Mouse (Mus musculus) adrenal gland, postnatal 14 days (tissue): ENCODE data around the gene Ccndbp1. TPM values are rescaled to one million over a fixed set of nuclear protein-coding genes. Genes with fewer than 3 reads are reported as not detected.
A peak's percentile ranks its signal among the peaks of the same experiment; 100 is the strongest.
"Not testable (repeated sequence)": the region's sequence is repeated elsewhere in the genome, so short reads cannot be mapped to it uniquely, and the experiment has no call there.

ENCODE experiments used
- DNase-seq: peaks from one replicate; pipeline ENCODE4 v3.0.0; 2021; ENCODE audit warnings: mixed read lengths
- total RNA-seq: library from RNA; stranded (reverse); gene quantifications from 2 replicates; pipeline ENCODE4 v1.2.3, GENCODE M21; 2021

Ccndbp1 gene
- total RNA-seq, 1 experiment from 2014 or later = 39.3 TPM

DNA sequence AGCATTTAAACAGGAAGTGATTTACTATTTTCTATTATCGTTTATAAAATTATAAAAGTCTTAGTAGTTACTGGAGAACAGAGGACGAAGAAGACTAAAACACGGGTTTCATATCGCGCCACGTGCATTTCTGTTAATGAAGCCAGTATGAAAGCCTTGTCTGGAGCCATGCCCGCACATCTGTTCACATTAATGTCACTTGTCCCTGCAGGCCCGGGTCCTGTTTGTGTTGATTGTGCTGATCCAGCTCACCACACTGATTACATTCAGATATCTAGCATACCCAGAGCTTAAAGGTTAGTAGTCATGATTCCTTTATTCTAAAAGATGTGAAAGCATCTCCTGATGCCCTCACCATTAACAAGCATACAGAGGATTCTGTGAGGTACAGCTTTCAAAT lies 9.3 kb upstream of the Ccndbp1 start:
- DNase-seq = no peak

GRCm38 (mm10) chr2:121003586-121003985 lies 4.6 kb upstream of the Ccndbp1 start:
- DNase-seq = peak; percentile 23

- no peak for DNase-seq
These were observed 4.0 kb upstream of the Ccndbp1 start for GRCm38 (mm10) chr2:121004018-121004811.

DNA sequence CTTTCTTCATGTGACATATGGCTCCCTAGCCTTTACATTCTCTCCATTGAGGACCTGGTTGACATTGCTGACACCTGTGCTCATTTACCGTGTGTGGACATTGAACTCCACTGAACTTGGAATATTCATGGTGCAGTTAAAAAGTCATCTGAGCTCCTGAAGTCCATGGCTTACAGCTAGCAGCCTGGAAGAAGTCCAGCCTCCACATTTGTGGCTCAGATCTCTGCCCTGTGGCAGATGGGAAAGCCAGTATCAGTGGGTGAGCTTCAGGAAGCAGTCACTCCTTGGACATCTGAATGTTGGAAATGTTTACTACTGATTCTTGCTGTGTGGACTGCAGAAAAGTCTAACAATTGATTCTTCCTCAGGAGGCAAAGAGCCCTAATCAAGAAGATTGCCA lies 1.2 kb upstream of the Ccndbp1 start:
- no peak for DNase-seq

GRCm38 (mm10) chr2:121008664-121009007 lies 433 bp downstream of the Ccndbp1 start:
- DNase-seq = no peak

DNA sequence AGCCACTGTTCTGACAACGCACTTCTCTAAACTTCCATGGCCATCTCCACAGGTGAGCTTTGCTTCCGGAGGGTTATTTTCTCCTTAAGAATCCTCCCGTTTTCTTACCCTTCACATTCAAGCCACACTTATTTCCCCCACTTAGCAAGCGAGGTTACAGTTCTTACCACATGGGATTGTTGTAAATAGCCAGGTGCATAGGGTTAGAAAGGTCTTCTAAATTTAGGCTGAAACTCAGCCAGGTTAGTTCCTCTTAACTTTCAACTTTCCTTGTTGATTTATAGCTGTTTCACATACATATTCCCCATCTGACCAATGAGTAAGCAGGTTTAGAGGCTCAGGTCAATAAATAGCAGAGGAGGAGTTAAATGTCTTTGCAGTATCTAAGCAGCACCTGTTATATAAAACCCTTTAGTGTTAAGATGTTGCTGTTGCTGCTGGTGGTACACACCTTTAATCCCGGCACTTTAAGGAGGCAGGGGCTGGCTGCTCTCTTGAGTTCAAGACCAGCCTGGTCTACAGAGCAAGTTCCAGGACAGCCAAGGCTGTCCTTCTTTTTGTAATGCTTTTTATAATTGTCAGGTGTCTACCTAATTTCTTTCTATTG lies 971 bp downstream of the Ccndbp1 start:
- DNase-seq = no peak

GRCm38 (mm10) chr2:121012676-121013075 lies 4.5 kb downstream of the Ccndbp1 start:
- DNase-seq = no peak

- DNase-seq = no peak
These were observed 7.3 kb downstream of the Ccndbp1 start for GRCm38 (mm10) chr2:121015507-121015906.

DNA sequence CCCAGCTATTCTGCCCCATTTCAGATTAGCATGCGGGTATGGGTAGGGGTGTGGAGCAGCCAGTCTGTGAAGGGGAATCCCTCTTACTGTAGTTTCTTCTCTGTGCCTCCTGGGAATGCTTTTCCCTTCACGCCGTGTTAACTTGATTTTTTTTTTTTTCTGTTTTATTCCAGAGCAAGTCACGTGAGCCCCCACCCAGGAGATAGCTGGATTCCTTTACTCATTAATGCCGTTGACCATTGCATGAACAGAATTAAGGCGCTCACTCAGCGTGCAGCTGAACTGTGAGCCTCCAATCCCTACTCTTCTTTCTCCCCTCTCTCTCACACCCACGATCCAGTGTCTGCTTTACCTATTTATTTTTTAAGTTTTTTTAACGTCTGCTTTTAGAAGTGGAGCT lies 8.0 kb downstream of the Ccndbp1 start:
- DNase-seq = no peak

DNA sequence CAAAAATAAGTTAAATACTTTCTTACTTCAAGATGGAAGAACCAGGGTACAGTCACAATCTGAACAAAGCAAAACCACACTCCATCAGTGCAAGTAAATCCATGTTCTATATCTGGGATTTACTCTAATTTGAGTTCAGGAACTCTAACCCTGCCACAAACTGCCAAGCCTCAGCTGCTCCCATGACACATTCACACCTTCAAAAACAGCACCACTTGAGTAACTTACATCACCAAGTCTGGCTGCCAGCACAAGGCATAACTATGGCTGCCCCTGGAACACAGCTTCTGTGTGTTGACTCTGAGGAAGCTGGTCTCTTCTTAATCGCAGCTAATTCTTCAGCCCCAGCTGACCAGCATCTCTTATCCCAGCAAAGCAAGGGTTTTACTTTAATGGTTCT lies 8.9 kb downstream of the Ccndbp1 start:
- DNase-seq = no peak

GRCm38 (mm10) chr2:121022918-121023317 lies 14.7 kb downstream of the Ccndbp1 start:
- peak; percentile 26 for DNase-seq

GRCm38 (mm10) chr2:121036733-121037341 lies 28.6 kb downstream of the Ccndbp1 start, which contains the start of gene Epb42:
Gene Epb42 (minus strand): TSS chr2:121037072.
- no peak for DNase-seq

GRCm38 (mm10) chr2:121038851-121039250 lies 30.6 kb downstream of the Ccndbp1 start:
- DNase-seq = not testable (repeated sequence)

- no peak for DNase-seq
These were observed 31.2 kb downstream of the Ccndbp1 start for GRCm38 (mm10) chr2:121039382-121039781.

- DNase-seq = peak; percentile 52
These were observed 32.9 kb downstream of the Ccndbp1 start for GRCm38 (mm10) chr2:121041098-121041497.

- DNase-seq = no peak
These were observed 37.5 kb downstream of the Ccndbp1 start for GRCm38 (mm10) chr2:121045653-121046052.

- DNase-seq = no peak
These were observed 44.0 kb downstream of the Ccndbp1 start for GRCm38 (mm10) chr2:121052176-121052575.

DNA sequence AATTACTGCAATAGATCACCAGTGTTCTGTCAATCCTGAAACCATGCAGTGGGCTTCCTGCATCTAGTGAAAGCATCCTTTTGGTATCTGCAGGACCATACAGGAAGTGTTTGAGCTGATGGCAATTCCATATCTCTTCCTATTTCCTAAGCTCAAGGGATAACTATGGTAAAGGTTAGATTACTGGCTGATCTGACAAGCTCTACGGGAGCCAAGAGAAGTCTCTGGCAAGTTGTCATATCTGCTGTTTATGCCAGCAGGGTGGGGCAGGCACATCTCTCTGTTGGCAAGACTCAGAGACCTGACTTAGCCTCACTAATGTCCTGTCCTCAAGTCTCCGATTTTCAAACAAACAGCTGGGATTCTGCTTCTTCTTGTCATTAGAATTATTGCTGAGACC lies 45.9 kb downstream of the Ccndbp1 start:
- DNase-seq = no peak

GRCm38 (mm10) chr2:121055915-121056314 lies 47.7 kb downstream of the Ccndbp1 start:
- no peak for DNase-seq

DNA sequence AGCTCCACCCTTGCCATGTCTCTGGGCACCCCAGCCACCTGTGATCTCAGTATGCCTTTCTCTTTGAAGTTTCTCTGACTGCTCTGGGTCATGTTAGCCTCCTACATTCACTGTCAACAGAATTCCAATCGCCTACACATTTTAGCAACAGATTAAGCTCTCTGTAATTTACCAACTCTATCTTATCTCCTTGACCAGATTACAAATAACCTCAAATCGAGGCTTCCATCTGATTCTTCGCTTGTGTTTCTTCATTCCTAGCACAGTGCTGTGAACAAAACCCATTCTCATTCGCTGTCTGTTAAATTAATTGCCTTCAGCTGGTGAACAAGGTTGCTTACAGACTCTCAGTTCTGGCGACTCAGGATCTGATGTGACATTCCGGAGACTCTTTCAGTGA lies 49.8 kb downstream of the Ccndbp1 start:
- DNase-seq = no peak

GRCm38 (mm10) chr2:121061315-121061714 lies 53.1 kb downstream of the Ccndbp1 start:
- DNase-seq = no peak
